Mouse (Mus musculus) neural tube, embryonic 14.5 days (tissue): Measurements from ENCODE around the gene Jdp2. TPM values are rescaled to one million over a fixed set of nuclear protein-coding genes. Genes with fewer than 3 reads are reported as not detected.

Source experiments
- ATAC-seq: fragments of 200-750 bp; cut with Nextera tagmentation; 2 replicates; pipeline ENCODE4 v1.8.0; 2017; ENCODE audit warnings: low read depth, mild to moderate bottlenecking, moderate TSS enrichment, moderate library complexity
- H3K27ac ChIP-seq: fragments of 300-500 bp; sonication (generic); 2 replicates; pipeline ENCODE4 v1.5.1; 2014; ENCODE audit warnings: low read depth, mild to moderate bottlenecking, control low read depth, low read length, moderate library complexity, mixed read lengths
- H3K27me3 ChIP-seq: fragments of 300-500 bp; sonication (generic); 2 replicates; pipeline ENCODE4 v1.6.1; 2014; ENCODE audit warnings: low read length; ENCODE audit not compliant: control insufficient read depth, insufficient read depth
- H3K36me3 ChIP-seq: fragments of 300-500 bp; sonication (generic); 2 replicates; pipeline ENCODE4 v1.6.1; 2014; ENCODE audit warnings: low read length, mixed read lengths; ENCODE audit not compliant: control insufficient read depth, insufficient read depth
- H3K4me1 ChIP-seq: fragments of 300-500 bp; sonication (generic); 2 replicates; pipeline ENCODE4 v1.6.1; 2014; ENCODE audit warnings: low read length; ENCODE audit not compliant: control insufficient read depth, insufficient read depth
- H3K4me2 ChIP-seq: fragments of 300-500 bp; sonication (generic); 2 replicates; pipeline ENCODE4 v1.6.1; 2014; ENCODE audit warnings: mild to moderate bottlenecking, low read depth, low read length, control low read depth
- H3K4me3 ChIP-seq: fragments of 300-500 bp; sonication (generic); 2 replicates; pipeline ENCODE4 v1.5.1; 2014; ENCODE audit warnings: low read depth, low read length, control low read depth, mixed read lengths
- H3K9ac ChIP-seq: fragments of 300-500 bp; sonication (generic); replicated peaks from 2 replicates; pipeline ENCODE4 v1.6.1; 2014; ENCODE audit warnings: low read depth, mild to moderate bottlenecking, control low read depth, low read length, mixed read lengths
- H3K9me3 ChIP-seq: fragments of 300-500 bp; sonication (generic); 2 replicates; pipeline ENCODE4 v1.6.1; 2016; ENCODE audit warnings: low read length; ENCODE audit not compliant: control insufficient read depth
- WGBS: fragments of 180-500 bp; shearing (Covaris S2); extraction: QIAGEN DNeasy Blood & Tissue Kit; methylation state at CpG from one replicate; pipeline ENCODE4 v1.1.7; 2014; 5-methylcytosine and 5-hydroxymethylcytosine counted together
- polyA plus RNA-seq: library from polyadenylated mRNA; unstranded; fragments of >200 nt; fragmentation: Nextera tagmentation; extraction: Ambion mirVana; gene quantifications from 2 replicates; pipeline ENCODE4 v1.2.1, GENCODE M21; 2014

Jdp2 gene
- polyA plus RNA-seq, 1 experiment from 2014 or later: 2.9 TPM

DNA sequence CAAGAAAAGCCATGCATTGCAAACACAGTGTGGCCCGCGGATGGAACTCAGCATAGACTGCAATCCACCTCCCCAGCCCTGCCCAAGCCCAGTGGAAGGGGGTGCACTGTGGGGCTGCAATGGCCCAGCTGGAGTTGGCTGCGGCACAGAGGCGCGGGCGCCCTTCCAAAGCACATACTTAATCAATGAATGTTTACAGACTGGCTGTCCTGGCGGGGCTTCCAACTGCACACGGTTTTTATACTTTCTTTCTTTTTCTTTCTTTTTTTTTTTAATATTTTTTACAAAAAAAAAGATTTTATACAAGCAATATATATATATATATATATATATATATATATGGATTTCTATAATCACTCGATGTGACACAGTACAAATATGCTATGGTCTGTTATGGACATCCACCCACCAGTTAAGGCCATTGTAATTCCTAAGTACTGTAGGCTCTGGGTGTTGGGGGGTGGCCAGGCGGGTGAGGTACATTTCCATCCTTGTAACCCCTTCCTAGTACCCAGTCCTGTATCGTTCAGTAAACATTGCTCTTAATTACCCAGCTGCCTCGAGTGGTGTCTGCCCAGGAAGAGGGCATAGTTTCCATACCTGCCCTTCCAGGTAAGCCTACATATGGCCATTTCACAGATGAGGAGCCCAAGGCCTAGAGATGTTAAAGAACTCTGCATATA, 40.6 kb downstream of the Jdp2 start:
- no peak overlapping the region for H3K9ac ChIP-seq
- ATAC-seq: peak; percentile 68
- 80% methylated on average over 12 of the region's 12 CpGs for WGBS
- H3K36me3 ChIP-seq: peaks cover 4% of the 10 kb centered on the region; the same call in 1 of the 2 replicates
- H3K27ac ChIP-seq: no peak overlapping the region; the same call in 1 of the 2 replicates
- no peak overlapping the region for H3K4me2 ChIP-seq
- H3K27me3 ChIP-seq: no peaks in the 10 kb centered on the region
- H3K9me3 ChIP-seq: no peaks in the 10 kb centered on the region
- H3K4me1 ChIP-seq: 0 out of 2 replicates have a peak, but pooled peaks cover 5% of the 10 kb centered on the region
- no peak overlapping the region for H3K4me3 ChIP-seq

DNA sequence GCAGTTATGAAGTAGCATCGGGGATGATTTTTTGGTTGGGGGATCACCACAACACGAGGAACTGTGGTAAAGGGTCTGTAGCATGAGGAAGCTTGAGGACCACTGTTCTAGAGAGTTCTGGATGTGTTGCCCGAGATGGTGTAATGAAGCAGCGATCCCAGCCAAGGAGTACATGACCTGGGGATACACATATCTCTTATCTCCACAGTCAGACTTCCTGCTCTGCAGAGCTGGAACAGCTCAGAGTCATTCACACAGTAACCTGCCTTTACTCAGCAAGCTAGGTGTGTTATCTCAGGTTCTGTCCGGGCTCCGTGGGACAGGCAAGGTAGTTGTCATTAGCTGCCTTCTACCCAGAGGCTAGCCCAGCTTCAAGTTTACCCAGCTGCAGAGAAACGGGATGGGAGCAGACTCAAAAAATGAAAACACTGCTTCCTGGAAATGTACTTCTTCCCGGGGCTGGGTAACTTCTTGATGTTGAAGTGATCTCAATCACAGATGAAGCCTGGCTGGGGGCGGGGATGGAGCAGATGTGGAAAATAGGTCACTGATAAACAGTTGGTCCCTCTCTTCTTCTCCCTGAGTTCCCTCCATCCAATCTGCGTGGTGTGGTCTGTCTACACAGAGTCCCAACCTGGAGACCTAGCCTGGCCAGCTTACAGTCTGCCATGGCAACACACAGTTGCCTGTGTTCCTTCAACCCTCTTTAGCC, 42.2 kb downstream of the Jdp2 start:
- H3K9ac ChIP-seq: no peak overlapping the region
- H3K27ac ChIP-seq: no peak overlapping the region; the same call in 1 of the 2 replicates
- 0 out of 2 replicates have a peak, but pooled peaks cover 5% of the 10 kb centered on the region for H3K4me1 ChIP-seq
- H3K9me3 ChIP-seq: no peaks in the 10 kb centered on the region
- H3K4me3 ChIP-seq: no peak overlapping the region
- no peak overlapping the region for H3K4me2 ChIP-seq
- no peak for ATAC-seq
- H3K27me3 ChIP-seq: no peaks in the 10 kb centered on the region
- 84% methylated on average over 10 of the region's 10 CpGs for WGBS
- H3K36me3 ChIP-seq: peaks cover 4% of the 10 kb centered on the region; the same call in 1 of the 2 replicates

DNA sequence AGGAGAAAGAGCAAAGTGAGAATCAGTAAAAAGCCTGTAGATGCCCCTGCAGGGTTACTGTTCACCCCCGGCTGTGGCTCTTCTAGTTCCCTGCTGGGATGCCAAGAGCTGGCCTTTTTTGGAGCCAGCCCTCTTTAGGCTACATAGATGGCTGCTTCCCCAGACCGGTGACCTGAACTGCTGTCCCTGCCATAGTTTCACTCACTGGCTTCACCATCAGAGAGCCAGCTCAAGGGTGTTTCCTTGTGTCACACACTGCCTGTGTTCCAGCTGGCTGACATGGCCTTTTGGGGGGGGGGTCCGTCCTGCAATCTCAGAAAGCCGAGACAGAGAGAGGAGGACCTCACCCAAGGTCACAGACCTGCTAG, 42.7 kb downstream of the Jdp2 start:
- ATAC-seq: no peak
- H3K4me3 ChIP-seq: no peak overlapping the region
- peaks cover 4% of the 10 kb centered on the region; the same call in 1 of the 2 replicates for H3K36me3 ChIP-seq
- no peak overlapping the region for H3K9ac ChIP-seq
- no peak overlapping the region; the same call in 1 of the 2 replicates for H3K27ac ChIP-seq
- no peak overlapping the region for H3K4me2 ChIP-seq
- no peaks in the 10 kb centered on the region for H3K27me3 ChIP-seq
- 0 out of 2 replicates have a peak, but pooled peaks cover 5% of the 10 kb centered on the region for H3K4me1 ChIP-seq
- WGBS: 56% methylated on average over 4 of the region's 4 CpGs
- H3K9me3 ChIP-seq: no peaks in the 10 kb centered on the region

DNA sequence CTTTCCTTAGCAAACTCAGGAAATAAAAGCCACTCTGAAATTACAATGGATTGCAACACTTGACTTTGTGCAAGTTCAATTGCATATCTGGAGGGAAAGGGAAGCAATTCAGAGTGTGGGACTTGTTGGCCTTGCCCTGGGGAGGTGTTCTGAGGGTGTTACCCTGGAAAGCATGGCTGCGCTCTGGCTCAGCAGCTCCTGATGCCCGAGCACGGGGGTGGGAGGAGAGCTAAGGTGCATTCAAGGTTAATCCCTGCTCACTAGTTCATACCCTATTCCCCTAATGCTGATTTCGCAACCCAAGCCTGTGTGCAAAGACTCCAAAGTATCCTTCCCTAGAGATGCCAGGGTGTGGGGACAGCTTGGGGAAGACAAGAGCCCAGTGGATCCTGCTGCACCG, 44.9 kb downstream of the Jdp2 start:
- 84% methylated on average over 5 of the region's 5 CpGs for WGBS

DNA sequence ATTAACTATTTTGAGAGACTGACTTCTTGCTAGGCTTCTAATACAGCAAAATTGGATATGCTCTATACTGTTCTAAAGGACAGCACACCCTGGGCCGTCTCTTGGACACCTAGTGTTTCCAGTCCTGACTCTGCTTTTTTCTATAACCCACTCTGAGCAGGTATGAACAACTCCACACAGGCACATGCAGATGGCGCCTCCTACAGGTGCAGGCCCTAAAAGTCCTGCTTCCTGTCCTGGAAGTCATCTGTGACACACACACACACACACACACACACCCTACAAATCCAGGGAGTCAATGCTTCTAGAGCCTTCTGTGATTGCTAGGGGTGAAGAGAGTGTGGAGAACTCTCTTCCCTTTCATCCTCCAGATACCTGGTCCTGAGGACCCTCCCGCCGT, 46.8 kb downstream of the Jdp2 start:
- Histone ChIP-seq H3K9ac (no peak overlapping the region), H3K4me3 (no peak overlapping the region), H3K27ac (no peak overlapping the region), H3K4me1 (0 out of 2 replicates have a peak, but pooled peaks cover 5% of the 10 kb centered on the region), H3K4me2 (no peak overlapping the region), H3K27me3 (no peaks in the 10 kb centered on the region), H3K36me3 (no peaks in the 10 kb centered on the region), H3K9me3 (no peaks in the 10 kb centered on the region)
- ATAC-seq: no peak
- WGBS: 91% methylated on average over 4 of the region's 4 CpGs

More for the DNA sequence above, 44.9 kb downstream of the Jdp2 start:
- no peak overlapping the region for H3K4me2 ChIP-seq
- H3K27ac ChIP-seq: no peak overlapping the region
- no peak overlapping the region for H3K9ac ChIP-seq
- H3K27me3 ChIP-seq: no peaks in the 10 kb centered on the region
- no peaks in the 10 kb centered on the region for H3K9me3 ChIP-seq
- no peak overlapping the region for H3K4me3 ChIP-seq
- 0 out of 2 replicates have a peak, but pooled peaks cover 5% of the 10 kb centered on the region for H3K4me1 ChIP-seq
- ATAC-seq: no peak
- H3K36me3 ChIP-seq: peaks cover 4% of the 10 kb centered on the region; the same call in 1 of the 2 replicates

DNA sequence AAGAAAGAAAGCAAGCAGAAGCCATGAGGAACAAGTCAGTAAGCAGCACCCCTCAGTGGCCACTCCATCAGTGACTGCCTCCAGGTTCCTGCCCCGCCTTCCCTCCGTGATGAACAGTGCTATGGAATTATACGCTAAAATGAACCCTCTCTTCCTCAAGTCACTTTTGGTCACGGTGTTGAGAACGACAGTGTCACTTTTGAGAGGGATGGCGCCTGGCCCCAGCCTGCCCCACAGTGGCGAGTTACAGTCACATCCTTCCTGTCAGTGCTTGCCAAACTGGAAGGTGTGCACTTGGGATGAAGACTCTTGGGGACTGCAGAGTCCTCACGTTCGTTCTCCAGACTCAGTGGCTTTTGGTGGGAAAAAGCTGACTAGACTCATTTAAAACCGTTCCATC, 48.5 kb downstream of the Jdp2 start:
- H3K4me3 ChIP-seq: no peak overlapping the region
- no peak for ATAC-seq

DNA sequence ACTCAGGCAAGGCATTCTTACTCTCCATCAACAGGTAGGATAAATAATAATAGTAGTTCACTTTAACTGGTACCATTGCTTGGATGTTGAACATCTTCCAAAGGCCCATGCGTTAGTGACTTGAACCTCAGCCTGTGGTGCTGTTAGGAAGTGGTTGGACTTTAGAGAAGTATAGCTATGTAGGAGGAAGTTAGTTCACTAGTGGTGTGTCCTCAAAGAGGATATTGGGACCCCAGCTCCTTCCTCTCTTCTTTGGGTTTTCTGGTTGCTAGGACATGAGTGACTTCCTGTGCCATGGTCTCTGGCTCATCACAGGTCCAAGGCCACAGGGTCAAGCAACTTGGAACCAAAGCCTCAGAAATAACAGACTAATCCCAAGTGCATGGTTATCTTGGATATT, 49.1 kb downstream of the Jdp2 start:
- Histone ChIP-seq H3K27ac (no peak overlapping the region), H3K4me1 (no peaks in the 10 kb centered on the region), H3K36me3 (no peaks in the 10 kb centered on the region), H3K4me3 (no peak overlapping the region), H3K4me2 (no peak overlapping the region), H3K9me3 (no peaks in the 10 kb centered on the region), H3K27me3 (no peaks in the 10 kb centered on the region), H3K9ac (no peak overlapping the region)
- 97% methylated on average over 1 of the region's 1 CpGs for WGBS
- ATAC-seq: no peak

More for the DNA sequence above, 48.5 kb downstream of the Jdp2 start:
- no peaks in the 10 kb centered on the region for H3K36me3 ChIP-seq
- no peak overlapping the region for H3K4me2 ChIP-seq
- no peaks in the 10 kb centered on the region for H3K4me1 ChIP-seq
- no peaks in the 10 kb centered on the region for H3K27me3 ChIP-seq
- 46% methylated on average over 10 of the region's 10 CpGs for WGBS
- no peak overlapping the region for H3K27ac ChIP-seq
- H3K9ac ChIP-seq: no peak overlapping the region
- H3K9me3 ChIP-seq: no peaks in the 10 kb centered on the region

DNA sequence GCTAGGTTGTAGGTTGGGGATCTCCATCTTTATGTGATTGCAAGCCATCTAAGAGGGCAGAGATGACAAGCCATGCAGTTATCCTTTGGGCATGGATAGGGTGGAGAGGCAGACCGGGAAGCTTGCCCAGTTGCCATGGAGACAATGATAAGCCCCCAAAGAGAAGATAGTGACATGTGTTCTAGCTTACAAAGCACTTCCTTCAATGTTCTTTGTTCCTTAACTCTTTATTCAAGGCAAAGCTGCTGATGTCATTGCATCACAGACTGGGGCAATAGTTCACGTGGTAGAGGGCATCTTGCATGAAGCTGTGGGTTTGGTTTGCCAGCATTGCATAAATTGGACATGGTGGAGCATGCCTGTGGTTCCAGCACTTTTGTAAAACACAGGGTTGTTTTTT, 60.5 kb downstream of the Jdp2 start:
- Histone ChIP-seq H3K9me3 (no peaks in the 10 kb centered on the region), H3K4me1 (no peaks in the 10 kb centered on the region), H3K9ac (no peak overlapping the region), H3K4me3 (no peak overlapping the region), H3K36me3 (no peaks in the 10 kb centered on the region), H3K27ac (no peak overlapping the region), H3K4me2 (no peak overlapping the region), H3K27me3 (no peaks in the 10 kb centered on the region)
- 32% methylated on average over 2 of the region's 2 CpGs for WGBS
- ATAC-seq: no peak

DNA sequence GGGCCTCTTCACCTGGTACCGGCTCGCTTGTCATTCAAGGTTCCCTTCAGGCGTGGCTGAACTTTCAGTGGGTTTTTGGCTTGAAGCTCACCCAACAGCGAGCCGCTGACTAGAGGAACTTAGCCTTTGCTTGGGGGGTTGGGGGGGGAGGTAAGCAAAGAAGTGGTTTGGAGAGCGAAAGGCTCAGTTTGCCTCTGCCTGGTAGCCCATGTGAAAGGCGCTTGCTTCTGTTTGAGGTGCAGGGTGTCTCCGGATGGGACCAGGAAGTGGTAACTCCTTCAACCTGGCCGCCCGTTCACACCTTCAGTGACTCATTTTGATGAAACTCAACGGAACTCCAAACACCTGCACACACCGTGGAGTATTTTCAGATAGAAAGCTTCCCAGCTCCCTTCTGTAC, 62.0 kb downstream of the Jdp2 start:
- WGBS: 94% methylated on average over 12 of the region's 12 CpGs

More for the DNA sequence above, 62.0 kb downstream of the Jdp2 start:
- no peak for ATAC-seq
- Histone ChIP-seq H3K36me3 (no peaks in the 10 kb centered on the region), H3K4me3 (no peak overlapping the region), H3K27ac (no peak overlapping the region), H3K4me1 (no peaks in the 10 kb centered on the region), H3K9ac (no peak overlapping the region), H3K4me2 (no peak overlapping the region), H3K27me3 (no peaks in the 10 kb centered on the region), H3K9me3 (no peaks in the 10 kb centered on the region)
